Mouse (Mus musculus): ENCODE measurements around the gene Ankrd54. TPM values are rescaled to one million over a fixed set of nuclear protein-coding genes. Genes with fewer than 3 reads are reported as not detected.
A peak's percentile ranks its signal among the peaks of the same experiment; 100 is the strongest.

The Ankrd54 gene
- total and polyA plus RNA-seq, 2 experiments from 2014 or later: 14.1 to 27.1 TPM

DNA sequence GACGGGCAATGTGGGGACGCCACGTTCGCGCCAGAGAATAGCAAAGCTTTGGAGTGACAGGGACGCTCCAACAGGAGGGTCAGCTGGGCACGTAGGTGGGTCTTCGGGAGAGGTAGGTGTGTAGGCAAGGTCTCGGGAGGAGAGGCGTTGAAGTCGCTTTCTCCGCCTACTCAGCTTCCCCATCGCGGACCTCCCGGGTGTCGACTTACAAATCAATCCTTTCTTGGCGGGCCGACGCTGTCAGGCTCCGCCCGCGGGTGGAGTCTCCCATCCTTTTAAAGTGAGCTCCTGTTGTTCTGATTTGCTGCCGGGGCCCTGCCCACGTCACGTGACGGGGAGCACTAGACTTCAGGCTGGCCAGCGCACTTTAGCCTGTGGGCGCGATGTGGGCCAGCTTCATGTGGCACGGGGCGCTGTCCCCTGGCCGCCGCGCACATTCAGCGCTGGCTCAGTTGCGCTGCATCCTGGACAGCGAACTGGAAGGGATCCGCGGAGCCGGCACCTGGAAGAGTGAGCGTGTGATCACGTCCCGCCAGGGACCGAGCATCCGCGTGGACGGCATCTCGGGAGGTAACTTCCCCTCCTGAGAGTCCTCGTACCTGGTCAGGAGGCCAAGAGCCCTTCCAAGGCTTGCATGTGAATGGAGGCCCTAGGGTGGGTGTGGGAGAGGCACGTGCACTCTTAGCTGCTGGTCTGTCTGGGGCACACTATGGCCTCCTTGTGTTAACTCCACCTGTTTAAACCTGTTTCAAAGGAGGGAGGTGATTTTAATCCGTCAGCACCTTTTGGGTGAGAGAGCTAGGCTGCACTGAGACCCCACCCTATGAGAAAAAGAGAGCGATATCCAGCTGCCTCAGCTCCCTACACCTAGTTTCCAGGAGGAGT is 31.9 kb downstream of the Ankrd54 start:
- Histone ChIP-seq H3K4me3 (ENCODE audit: low read depth, low read length) (peak overlapping the region; percentile 60), H3K4me1 (ENCODE audit: control insufficient read depth, insufficient read depth) (peaks cover 20% of the 10 kb centered on the region; the same call in 1 of the 2 replicates), H3K27me3 (ENCODE audit: control insufficient read depth, insufficient read depth, low read length) (no peaks in the 10 kb centered on the region), H3K9me3 (replicated peaks; ENCODE audit: control insufficient read depth, low read length) (no peaks in the 10 kb centered on the region), H3K4me2 (ENCODE audit: low read depth, low read length) (peak overlapping the region; percentile 80), H3K36me3 (replicated peaks; ENCODE audit: control insufficient read depth, insufficient read depth, low read length) (no peaks in the 10 kb centered on the region), H3K27ac (ENCODE audit: low read depth) (peak overlapping the region; percentile 65), H3K9ac (replicated peaks; ENCODE audit: low read depth, low read length) (peak overlapping the region; percentile 99)
- DNase-seq (ENCODE audit: low spot score) (peak; percentile 97), ATAC-seq (ENCODE audit: insufficient read depth, low read depth) (peak; percentile 79)
- WGBS: 2% methylated on average over 52 of the region's 52 CpGs
- no peak for TF ChIP-seq CTCF (IDR thresholded peaks at IDR 0.05; ENCODE audit: low read depth)
- peak; percentile 49; the same call in 1 of the 2 replicates for TF ChIP-seq EP300 (IDR thresholded peaks at IDR 0.05; ENCODE audit: low read depth)

DNA sequence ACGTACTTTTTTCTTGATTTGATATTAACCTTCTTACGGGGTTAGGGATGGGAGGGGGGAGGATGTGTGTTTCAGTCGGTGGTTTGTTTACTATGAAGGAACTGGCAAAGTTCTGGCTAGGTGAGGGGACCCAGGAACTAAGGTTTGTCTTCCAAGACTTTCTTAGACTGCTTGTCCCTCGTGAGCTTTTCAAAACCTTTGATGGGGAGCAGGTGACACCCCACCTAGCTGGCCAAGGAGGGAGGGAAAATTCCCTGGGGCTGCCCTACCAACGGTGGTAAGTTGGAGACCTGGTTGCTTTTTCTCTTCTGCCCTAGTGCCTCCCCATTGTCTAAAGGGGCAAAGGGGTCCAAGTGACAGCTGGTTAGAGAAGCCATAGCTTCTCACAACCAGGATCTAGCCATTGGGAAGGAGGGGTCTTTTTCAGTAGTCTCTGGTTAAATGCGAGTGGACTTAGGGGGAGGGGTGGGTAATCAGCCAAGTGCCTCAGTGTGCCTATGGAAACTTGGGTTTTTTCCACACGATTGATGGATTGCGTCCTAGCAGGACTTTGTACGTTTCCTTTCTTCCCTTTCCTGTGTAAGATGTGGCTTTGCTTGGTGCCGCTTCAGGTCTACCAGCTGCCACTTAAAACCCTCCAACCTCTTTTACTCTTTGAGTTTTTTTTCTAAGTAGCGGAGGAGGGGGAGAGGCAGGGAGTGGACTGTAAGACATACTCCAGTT is 33.0 kb downstream of the Ankrd54 start:
- no peak for DNase-seq (ENCODE audit: low spot score)
- TF ChIP-seq EP300 (IDR thresholded peaks at IDR 0.05; ENCODE audit: low read depth): no peak
- no peak for TF ChIP-seq CTCF (IDR thresholded peaks at IDR 0.05; ENCODE audit: low read depth)
- Histone ChIP-seq H3K9me3 (replicated peaks; ENCODE audit: control insufficient read depth, low read length) (no peaks in the 10 kb centered on the region), H3K4me2 (ENCODE audit: low read depth, low read length) (peak overlapping the region; percentile 80), H3K36me3 (replicated peaks; ENCODE audit: control insufficient read depth, insufficient read depth, low read length) (no peaks in the 10 kb centered on the region), H3K27me3 (ENCODE audit: control insufficient read depth, insufficient read depth, low read length) (no peaks in the 10 kb centered on the region), H3K9ac (replicated peaks; ENCODE audit: low read depth, low read length) (peak overlapping the region; percentile 99), H3K4me1 (ENCODE audit: control insufficient read depth, insufficient read depth) (peaks cover 23% of the 10 kb centered on the region; the same call in 1 of the 2 replicates), H3K27ac (ENCODE audit: low read depth) (peak overlapping the region; percentile 65), H3K4me3 (ENCODE audit: low read depth, low read length) (peak overlapping the region; percentile 60)
- ATAC-seq (ENCODE audit: insufficient read depth, low read depth): no peak
- WGBS: 7% methylated on average over 11 of the region's 11 CpGs

DNA sequence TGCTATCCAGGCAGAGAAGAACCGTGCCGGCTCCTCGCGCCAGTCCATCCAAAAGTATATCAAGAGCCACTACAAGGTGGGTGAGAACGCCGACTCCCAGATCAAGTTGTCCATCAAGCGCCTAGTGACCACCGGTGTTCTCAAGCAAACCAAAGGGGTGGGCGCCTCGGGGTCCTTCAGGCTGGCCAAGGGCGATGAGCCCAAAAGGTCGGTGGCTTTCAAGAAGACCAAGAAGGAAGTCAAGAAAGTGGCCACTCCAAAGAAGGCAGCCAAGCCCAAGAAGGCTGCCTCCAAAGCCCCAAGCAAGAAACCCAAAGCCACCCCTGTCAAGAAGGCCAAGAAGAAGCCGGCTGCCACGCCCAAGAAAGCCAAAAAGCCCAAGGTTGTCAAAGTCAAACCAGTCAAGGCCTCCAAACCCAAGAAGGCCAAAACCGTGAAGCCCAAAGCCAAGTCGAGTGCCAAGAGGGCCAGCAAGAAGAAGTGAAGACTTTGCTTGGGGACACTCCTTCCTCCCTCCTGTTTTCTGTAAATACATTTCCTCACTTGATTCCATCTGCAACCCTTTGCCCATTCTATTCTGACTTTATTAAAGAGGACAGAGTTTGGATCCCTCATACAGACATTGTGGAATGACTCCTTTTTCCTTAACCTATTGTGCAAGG is 33.7 kb downstream of the Ankrd54 start:
- WGBS: 19% methylated on average over 16 of the region's 16 CpGs
- Histone ChIP-seq H3K27me3 (ENCODE audit: control insufficient read depth, insufficient read depth, low read length) (no peaks in the 10 kb centered on the region), H3K9me3 (replicated peaks; ENCODE audit: control insufficient read depth, low read length) (no peaks in the 10 kb centered on the region), H3K36me3 (replicated peaks; ENCODE audit: control insufficient read depth, insufficient read depth, low read length) (no peaks in the 10 kb centered on the region), H3K9ac (replicated peaks; ENCODE audit: low read depth, low read length) (peak overlapping the region; percentile 99), H3K4me1 (ENCODE audit: control insufficient read depth, insufficient read depth) (peaks cover 23% of the 10 kb centered on the region; the same call in 1 of the 2 replicates), H3K4me3 (ENCODE audit: low read depth, low read length) (peak overlapping the region; percentile 60), H3K27ac (ENCODE audit: low read depth) (peak overlapping the region; percentile 97), H3K4me2 (ENCODE audit: low read depth, low read length) (peak overlapping the region; percentile 80)
- DNase-seq (ENCODE audit: low spot score) (no peak), ATAC-seq (ENCODE audit: insufficient read depth, low read depth) (no peak)
- TF ChIP-seq EP300 (IDR thresholded peaks at IDR 0.05; ENCODE audit: low read depth) (no peak), CTCF (IDR thresholded peaks at IDR 0.05; ENCODE audit: low read depth) (no peak)

DNA sequence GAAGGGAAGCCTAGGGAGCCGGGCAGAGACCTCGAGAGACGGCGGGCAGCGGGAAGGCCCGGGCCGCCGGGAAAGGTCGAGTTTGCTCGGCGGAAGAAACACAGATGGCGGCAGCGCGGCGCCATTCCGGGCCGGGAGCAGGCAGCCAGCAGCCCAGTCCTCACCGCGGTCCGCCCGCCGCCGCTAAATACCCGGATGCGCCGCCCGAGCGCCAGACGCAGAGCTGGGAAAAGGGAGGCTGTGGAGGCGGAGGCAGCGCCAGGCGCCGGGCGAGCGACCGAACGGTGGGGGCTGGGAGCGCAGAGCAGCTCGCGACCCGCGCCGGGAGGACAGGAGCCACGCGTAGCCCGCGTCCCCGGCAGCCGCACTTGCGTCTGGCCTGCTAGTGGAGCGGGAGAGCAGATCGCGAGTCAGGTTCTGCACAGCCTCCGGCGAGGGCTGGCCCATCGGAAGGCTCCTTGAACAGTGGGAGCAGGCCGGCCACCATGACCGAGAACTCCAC is 34.4 kb downstream of the Ankrd54 start, which contains the start of gene H1f0:
Gene H1f0, plus strand, starts transcription at position 214 of the 502 bp plus-strand sequence.
- peak; percentile 80 for ATAC-seq (ENCODE audit: insufficient read depth, low read depth)
- peak within 1 kb of the TSS; percentile 80 for H3K4me2 ChIP-seq (ENCODE audit: low read depth, low read length)
- TF ChIP-seq CTCF (IDR thresholded peaks at IDR 0.05; ENCODE audit: low read depth): no peak
- TF ChIP-seq EP300 (IDR thresholded peaks at IDR 0.05; ENCODE audit: low read depth): peak; percentile 65; the same call in 1 of the 2 replicates

More for the DNA sequence above, 34.4 kb downstream of the Ankrd54 start, which contains the start of gene H1f0:
- under 1% methylated on average over 53 of the region's 58 CpGs for WGBS
- Histone ChIP-seq H3K36me3 (replicated peaks; ENCODE audit: control insufficient read depth, insufficient read depth, low read length) (no peaks in the 10 kb centered on the region), H3K27ac (ENCODE audit: low read depth) (peak within 1 kb of the TSS; percentile 97), H3K9me3 (replicated peaks; ENCODE audit: control insufficient read depth, low read length) (no peaks in the 10 kb centered on the region), H3K4me1 (ENCODE audit: control insufficient read depth, insufficient read depth) (peaks cover 23% of the 10 kb centered on the region; the same call in 1 of the 2 replicates), H3K4me3 (ENCODE audit: low read depth, low read length) (peak within 1 kb of the TSS; percentile 60), H3K9ac (replicated peaks; ENCODE audit: low read depth, low read length) (peak within 1 kb of the TSS; percentile 99), H3K27me3 (ENCODE audit: control insufficient read depth, insufficient read depth, low read length) (no peaks in the 10 kb centered on the region)
- peak; percentile 91 for DNase-seq (ENCODE audit: low spot score)

Data from heart, postnatal 0 days (tissue).